Mouse (Mus musculus) left cerebral cortex, adult 11 months (tissue): Measurements from ENCODE around the gene F8.

Experiments used
- DNase-seq: peaks from one replicate; pipeline ENCODE4 v3.0.0; 2022; ENCODE audit warnings: low spot score

Gene F8

GRCm38 (mm10) chrX:75138182-75138581, 244.2 kb downstream of the F8 start:
- DNase-seq = no peak

GRCm38 (mm10) chrX:75137729-75138128, 244.7 kb downstream of the F8 start:
- no peak for DNase-seq

GRCm38 (mm10) chrX:75136938-75137337, 245.5 kb downstream of the F8 start:
- DNase-seq = no peak

- peak; percentile 34 for DNase-seq
These were observed 251.8 kb downstream of the F8 start, which contains the start of gene Mpp1 for GRCm38 (mm10) chrX:75130467-75131160. Gene Mpp1 (minus strand): TSS chrX:75131016.

- DNase-seq = no peak
These were observed 252.9 kb downstream of the F8 start for GRCm38 (mm10) chrX:75129474-75129873.

- no peak for DNase-seq
These were observed 254.0 kb downstream of the F8 start for GRCm38 (mm10) chrX:75128333-75128980.

GRCm38 (mm10) chrX:75126893-75127292, 255.5 kb downstream of the F8 start:
- no peak for DNase-seq

- no peak for DNase-seq
These were observed 256.8 kb downstream of the F8 start for GRCm38 (mm10) chrX:75125606-75126005.
